Mouse (Mus musculus) retina, postnatal 7 days (tissue): ENCODE results near the gene Hdac1.

Source experiments
- DNase-seq: peaks from one replicate; pipeline ENCODE4 v3.0.0-alpha.2; 2012; ENCODE audit warnings: low read depth, low spot score

Hdac1 gene

GRCm38 (mm10) chr4:129476047-129476446 lies 66.5 kb downstream of the Hdac1 start:
- no peak for DNase-seq
